Mouse (Mus musculus) liver, embryonic 14.5 days (tissue): ENCODE data around the gene Mllt3.

Source experiments
- CTCF ChIP-seq: IDR thresholded peaks from 2 replicates; pipeline ENCODE4 v1.5.1; 2016; ENCODE audit warnings: antibody characterized with exemption, low read depth, control low read depth
- EP300 ChIP-seq: IDR thresholded peaks from 2 replicates; pipeline ENCODE4 v1.6.1; 2016; ENCODE audit warnings: antibody characterized with exemption, low read depth

- no peak for TF ChIP-seq CTCF
- no peak for TF ChIP-seq EP300
These were observed 172.4 kb downstream of the Mllt3 start for GRCm38 (mm10) chr4:87860723-87861122.
